Mouse (Mus musculus) hindbrain, embryonic 16.5 days (tissue): ENCODE data around the gene Atp1b2. TPM values are rescaled to one million over a fixed set of nuclear protein-coding genes. Genes with fewer than 3 reads are reported as not detected.
A peak's percentile ranks its signal among the peaks of the same experiment; 100 is the strongest.

Experiments
- microRNA counts: library from miRNA; unstranded; fragments of <30 nt; microRNA quantifications from one replicate; lab custom pipeline; 2016
- microRNA-seq: library from miRNA; unstranded; fragments of <30 nt; microRNA quantifications from one replicate; pipeline ENCODE4, GENCODE M21; 2017
- polyA plus RNA-seq: library from polyadenylated mRNA; unstranded; fragments of >200 nt; fragmentation: Nextera tagmentation; extraction: Ambion mirVana; gene quantifications from 2 replicates; pipeline ENCODE4 v1.2.1, GENCODE M21; 2015

Atp1b2 gene
- polyA plus RNA-seq, 1 experiment from 2014 or later: 105 TPM

MicroRNAs encoded within 50 kb of the gene (microRNA counts, 519-probe panel; counts per million panel counts)
- 2,230 counts per million, percentile 48 among the panel's probes with 10 or more counts for microRNA mmu-miR-467f (lab: Ali Mortazavi, UCI)

Small RNA genes lying within 50 kb of the gene (microRNA-seq; reads per million reads assigned to microRNA genes)
- not detected for gene Mir467f

Other genes with a start within 250 kb of the Atp1b2 start
- gene Chd3, start 236.5 kb downstream of the Atp1b2 start, polyA plus RNA-seq: 68.0 and 73.2 TPM in 2 replicates
- gene Naa38, start 210.5 kb downstream of the Atp1b2 start, polyA plus RNA-seq: 102 and 130 TPM in 2 replicates
- gene Cyb5d1, start 210.3 kb downstream of the Atp1b2 start, polyA plus RNA-seq: 28.7 and 33.0 TPM in 2 replicates
- 8.9 and 9.2 TPM in 2 replicates for gene Tmem88, start 207.7 kb downstream of the Atp1b2 start, polyA plus RNA-seq
- 22.9 and 29.0 TPM in 2 replicates for gene Kdm6b, start 192.3 kb downstream of the Atp1b2 start, polyA plus RNA-seq
- 3.0 and 4.0 TPM in 2 replicates for gene Dnah2, start 56.8 kb downstream of the Atp1b2 start, polyA plus RNA-seq
- 104 and 132 TPM in 2 replicates for gene Efnb3, start 45.7 kb downstream of the Atp1b2 start, polyA plus RNA-seq
- 18.2 and 20.1 TPM in 2 replicates for gene Wrap53, start 25.7 kb downstream of the Atp1b2 start, polyA plus RNA-seq
- 47.9 and 57.9 TPM in 2 replicates for gene Trp53, start 25.6 kb downstream of the Atp1b2 start, polyA plus RNA-seq
- not detected in 2 replicates for gene Shbg, start 12.0 kb upstream of the Atp1b2 start, polyA plus RNA-seq
- gene Sat2, start 16.1 kb upstream of the Atp1b2 start, polyA plus RNA-seq: 22.6 and 26.2 TPM in 2 replicates
- 32.1 and 34.6 TPM in 2 replicates for gene Fxr2, start 27.0 kb upstream of the Atp1b2 start, polyA plus RNA-seq
- not detected in 2 replicates for gene Sox15, start 49.4 kb upstream of the Atp1b2 start, polyA plus RNA-seq
- gene Mpdu1, start 56.7 kb upstream of the Atp1b2 start, polyA plus RNA-seq: 104 and 112 TPM in 2 replicates
- 10.2 and 11.5 TPM in 2 replicates for gene Cd68, start 60.2 kb upstream of the Atp1b2 start, polyA plus RNA-seq
- 382 and 471 TPM in 2 replicates for gene Eif4a1, start 66.5 kb upstream of the Atp1b2 start, polyA plus RNA-seq
- gene Senp3, start 76.1 kb upstream of the Atp1b2 start, polyA plus RNA-seq: 89.8 and 104 TPM in 2 replicates
- gene Tnfsf13, start 79.8 kb upstream of the Atp1b2 start, polyA plus RNA-seq: 0.53 and 0.77 TPM in 2 replicates
- gene Tnfsf12, start 89.9 kb upstream of the Atp1b2 start, polyA plus RNA-seq: 4.4 and 5.6 TPM in 2 replicates
- 1.6 and 2.0 TPM in 2 replicates for gene Tnfsfm13, start 90.2 kb upstream of the Atp1b2 start, polyA plus RNA-seq
- 12.1 and 14.9 TPM in 2 replicates for gene Polr2a, start 152.7 kb upstream of the Atp1b2 start, polyA plus RNA-seq
- gene Slc35g3, start 156.0 kb upstream of the Atp1b2 start, polyA plus RNA-seq: 0.41 and 0.87 TPM in 2 replicates
- 5.8 and 6.2 TPM in 2 replicates for gene Zbtb4, start 160.0 kb upstream of the Atp1b2 start, polyA plus RNA-seq
- gene Chrnb1, start 190.0 kb upstream of the Atp1b2 start, polyA plus RNA-seq: 1.4 and 2.9 TPM in 2 replicates
- 6.7 and 7.2 TPM in 2 replicates for gene Fgf11, start 195.9 kb upstream of the Atp1b2 start, polyA plus RNA-seq
- 1.3 and 1.6 TPM in 2 replicates for gene Tmem102, start 199.7 kb upstream of the Atp1b2 start, polyA plus RNA-seq
- gene Gm39566, start 209.4 kb upstream of the Atp1b2 start, polyA plus RNA-seq: not detected in 2 replicates
- gene Spem2, start 212.5 kb upstream of the Atp1b2 start, polyA plus RNA-seq: not detected in 2 replicates
- gene Spem1, start 216.2 kb upstream of the Atp1b2 start, polyA plus RNA-seq: 0.35 and 0.45 TPM in 2 replicates
- 19.1 and 22.4 TPM in 2 replicates for gene Nlgn2, start 231.8 kb upstream of the Atp1b2 start, polyA plus RNA-seq
- 341 and 379 TPM in 2 replicates for gene Tmem256, start 232.6 kb upstream of the Atp1b2 start, polyA plus RNA-seq
- gene Plscr3, start 240.4 kb upstream of the Atp1b2 start, polyA plus RNA-seq: 37.3 and 48.6 TPM in 2 replicates